Mouse (Mus musculus) cerebellum, postnatal 25 days (tissue): ENCODE results near the gene Eps15l1.
A peak's percentile ranks its signal among the peaks of the same experiment; 100 is the strongest.

Source experiments
- DNase-seq, 2 experiments: peaks; one replicate each; pipeline ENCODE4 v3.0.0; 2021; ENCODE audit warnings: mixed read lengths in 2 of 2

The Eps15l1 gene

GRCm38 (mm10) chr8:72349838-72350237 lies 71.4 kb downstream of the Eps15l1 start:
- no peak for DNase-seq

- no peak for DNase-seq
Observed at GRCm38 (mm10) chr8:72348956-72349355, 72.3 kb downstream of the Eps15l1 start.

GRCm38 (mm10) chr8:72348114-72348513 lies 73.1 kb downstream of the Eps15l1 start:
- no peak for DNase-seq

GRCm38 (mm10) chr8:72347553-72347952 lies 73.7 kb downstream of the Eps15l1 start:
- no peak for DNase-seq

GRCm38 (mm10) chr8:72343725-72344124 lies 77.5 kb downstream of the Eps15l1 start:
- no peak for DNase-seq

- peak; percentile 23 to 30 for DNase-seq
Observed at GRCm38 (mm10) chr8:72342556-72343300, 78.5 kb downstream of the Eps15l1 start.

GRCm38 (mm10) chr8:72337034-72337433 lies 84.2 kb downstream of the Eps15l1 start:
- no peak for DNase-seq

- no peak for DNase-seq
Observed at GRCm38 (mm10) chr8:72336273-72336672, 85.0 kb downstream of the Eps15l1 start.

GRCm38 (mm10) chr8:72334144-72334641 lies 87.1 kb downstream of the Eps15l1 start:
- no peak for DNase-seq

GRCm38 (mm10) chr8:72333429-72334143 lies 87.7 kb downstream of the Eps15l1 start:
- no peak for DNase-seq

GRCm38 (mm10) chr8:72331631-72332030 lies 89.6 kb downstream of the Eps15l1 start:
- DNase-seq, result no peak

- DNase-seq, result no peak
Observed at GRCm38 (mm10) chr8:72330806-72331516, 90.3 kb downstream of the Eps15l1 start.

- no peak for DNase-seq
Observed at GRCm38 (mm10) chr8:72329116-72329515, 92.1 kb downstream of the Eps15l1 start.

- no peak for DNase-seq
Observed at GRCm38 (mm10) chr8:72324708-72325107, 96.6 kb downstream of the Eps15l1 start.

- DNase-seq, result no peak
Observed at GRCm38 (mm10) chr8:72324036-72324706, 97.1 kb downstream of the Eps15l1 start.

- no peak for DNase-seq
Observed at GRCm38 (mm10) chr8:72323131-72323725, 98.0 kb downstream of the Eps15l1 start.

GRCm38 (mm10) chr8:72322471-72322889 lies 98.8 kb downstream of the Eps15l1 start:
- no peak for DNase-seq

- DNase-seq, result no peak
Observed at GRCm38 (mm10) chr8:72321635-72322441, 99.4 kb downstream of the Eps15l1 start.

- DNase-seq, result no peak
Observed at GRCm38 (mm10) chr8:72320803-72321583, 100.3 kb downstream of the Eps15l1 start.
